Mouse (Mus musculus) intestine, embryonic 14.5 days (tissue): Measurements from ENCODE around the gene Milr1. TPM values are rescaled to one million over a fixed set of nuclear protein-coding genes. Genes with fewer than 3 reads are reported as not detected.

Experiments
- ATAC-seq: fragments of 200-750 bp; cut with Nextera tagmentation; replicated peaks from 2 replicates; pipeline ENCODE4 v1.8.0; 2017; ENCODE audit warnings: low read depth, moderate number of reproducible peaks, moderate TSS enrichment, moderate library complexity; ENCODE audit not compliant: low FRiP score, low TSS enrichment
- DNase-seq: peaks from one replicate; pipeline ENCODE4 v3.0.0-alpha.2; 2018; ENCODE audit warnings: low spot score
- H3K27ac ChIP-seq: fragments of 300-500 bp; sonication (generic); 2 replicates; pipeline ENCODE4 v1.5.1; 2014; ENCODE audit warnings: low read depth, mild to moderate bottlenecking, control low read depth
- H3K27me3 ChIP-seq: fragments of 300-500 bp; sonication (generic); replicated peaks from 2 replicates; pipeline ENCODE4 v1.6.1; 2014; ENCODE audit warnings: low read length, control low read depth; ENCODE audit not compliant: control insufficient read depth, insufficient read depth
- H3K36me3 ChIP-seq: fragments of 300-500 bp; sonication (generic); 2 replicates; pipeline ENCODE4 v1.6.1; 2014; ENCODE audit warnings: low read length, control low read depth; ENCODE audit not compliant: control insufficient read depth, insufficient read depth
- H3K4me1 ChIP-seq: fragments of 300-500 bp; sonication (generic); replicated peaks from 2 replicates; pipeline ENCODE4 v1.6.1; 2014; ENCODE audit warnings: low read length, control low read depth, mixed read lengths; ENCODE audit not compliant: control insufficient read depth, insufficient read depth
- H3K4me2 ChIP-seq: fragments of 300-500 bp; sonication (generic); 2 replicates; pipeline ENCODE4 v1.6.1; 2014; ENCODE audit warnings: low read length
- H3K4me3 ChIP-seq: fragments of 300-500 bp; sonication (generic); 2 replicates; pipeline ENCODE4 v1.5.1; 2014; ENCODE audit warnings: low read depth, low read length, control low read depth, mixed read lengths
- H3K9ac ChIP-seq: fragments of 300-500 bp; sonication (generic); 2 replicates; pipeline ENCODE4 v1.6.1; 2014; ENCODE audit warnings: mild to moderate bottlenecking, low read length
- H3K9me3 ChIP-seq: fragments of 300-500 bp; sonication (generic); 2 replicates; pipeline ENCODE4 v1.6.1; 2016; ENCODE audit warnings: low read length, control low read depth; ENCODE audit not compliant: control insufficient read depth
- WGBS: fragments of 180-500 bp; shearing (Covaris S2); extraction: QIAGEN DNeasy Blood & Tissue Kit; methylation state at CpG from one replicate; pipeline ENCODE4 v1.1.7; 2014; 5-methylcytosine and 5-hydroxymethylcytosine counted together
- microRNA-seq: library from miRNA; unstranded; fragments of <30 nt; microRNA quantifications from one replicate; pipeline ENCODE4, GENCODE M21; 2016
- polyA plus RNA-seq: library from polyadenylated mRNA; unstranded; fragments of >200 nt; fragmentation: Nextera tagmentation; extraction: Ambion mirVana; gene quantifications from 2 replicates; pipeline ENCODE4 v1.2.1, GENCODE M21; 2014

The Milr1 gene
- polyA plus RNA-seq, 1 experiment from 2014 or later, result 1.6 TPM

- no peak overlapping the region for H3K4me2 ChIP-seq
- H3K27ac ChIP-seq, result no peak overlapping the region
- no peak for ATAC-seq
- DNase-seq, result no peak
- H3K27me3 ChIP-seq, result no peaks in the 10 kb centered on the region
- no peak overlapping the region for H3K4me3 ChIP-seq
- peaks cover 11% of the 10 kb centered on the region for H3K4me1 ChIP-seq
- no peaks in the 10 kb centered on the region for H3K9me3 ChIP-seq
- 88% methylated on average over 2 of the region's 2 CpGs for WGBS
- H3K36me3 ChIP-seq, result peaks cover 97% of the 10 kb centered on the region
- no peak overlapping the region for H3K9ac ChIP-seq
These were observed 64.7 kb downstream of the Milr1 start for GRCm38 (mm10) chr11:106815761-106816160.

- H3K4me2 ChIP-seq, result no peak overlapping the region
- no peak for ATAC-seq
- H3K4me3 ChIP-seq, result no peak overlapping the region
- 78% methylated on average over 7 of the region's 7 CpGs for WGBS
- DNase-seq, result no peak
- peaks cover 97% of the 10 kb centered on the region for H3K36me3 ChIP-seq
- H3K27me3 ChIP-seq, result no peaks in the 10 kb centered on the region
- no peak overlapping the region for H3K27ac ChIP-seq
- no peak overlapping the region for H3K9ac ChIP-seq
- no peaks in the 10 kb centered on the region for H3K9me3 ChIP-seq
- H3K4me1 ChIP-seq, result peaks cover 11% of the 10 kb centered on the region
These were observed 65.3 kb downstream of the Milr1 start for GRCm38 (mm10) chr11:106816316-106816715.

GRCm38 (mm10) chr11:106817156-106817555 lies 66.1 kb downstream of the Milr1 start:
- Histone ChIP-seq H3K36me3 (peaks cover 93% of the 10 kb centered on the region), H3K27me3 (no peaks in the 10 kb centered on the region), H3K4me1 (peaks cover 11% of the 10 kb centered on the region), H3K9me3 (no peaks in the 10 kb centered on the region), H3K27ac (no peak overlapping the region), H3K9ac (no peak overlapping the region), H3K4me3 (no peak overlapping the region), H3K4me2 (no peak overlapping the region)
- ATAC-seq, result no peak
- DNase-seq, result no peak
- WGBS, result 91% methylated on average over 3 of the region's 3 CpGs

- peaks cover 93% of the 10 kb centered on the region for H3K36me3 ChIP-seq
- H3K27ac ChIP-seq, result no peak overlapping the region
- ATAC-seq (no peak), DNase-seq (no peak)
- H3K4me1 ChIP-seq, result peaks cover 11% of the 10 kb centered on the region
- H3K9me3 ChIP-seq, result no peaks in the 10 kb centered on the region
- no peak overlapping the region for H3K4me2 ChIP-seq
- no peak overlapping the region for H3K4me3 ChIP-seq
- H3K9ac ChIP-seq, result no peak overlapping the region
- 82% methylated on average over 6 of the region's 6 CpGs for WGBS
- no peaks in the 10 kb centered on the region for H3K27me3 ChIP-seq
These were observed 66.8 kb downstream of the Milr1 start for GRCm38 (mm10) chr11:106817808-106818207.

- DNase-seq, result no peak
- Histone ChIP-seq H3K27me3 (no peaks in the 10 kb centered on the region), H3K4me2 (no peak overlapping the region; the same call in 1 of the 2 replicates), H3K4me3 (no peak overlapping the region), H3K9me3 (no peaks in the 10 kb centered on the region), H3K9ac (no peak overlapping the region), H3K36me3 (peaks cover 93% of the 10 kb centered on the region), H3K27ac (no peak overlapping the region; the same call in 1 of the 2 replicates), H3K4me1 (peaks cover 11% of the 10 kb centered on the region)
- WGBS, result 52% methylated on average over 9 of the region's 9 CpGs
- ATAC-seq, result no peak
These were observed 67.3 kb downstream of the Milr1 start for GRCm38 (mm10) chr11:106818341-106818740.

Small RNA genes lying within 50 kb of the gene (microRNA-seq; reads per million reads assigned to microRNA genes)
- not detected for gene Gm25994
- gene Mir3064, result 5.0 reads per million, percentile 33 among the genes with 10 or more reads in this experiment

Other genes with a start within 250 kb of the Milr1 start
- gene Tex2, start 137.8 kb upstream of the Milr1 start, polyA plus RNA-seq, result 8.9 and 11.6 TPM in 2 replicates
- gene Pecam1, start 598 bp upstream of the Milr1 start, polyA plus RNA-seq, result 44.3 and 49.9 TPM in 2 replicates
- gene Polg2, start 28.3 kb downstream of the Milr1 start, polyA plus RNA-seq, result 11.5 and 13.5 TPM in 2 replicates
- gene Ddx5, start 38.0 kb downstream of the Milr1 start, polyA plus RNA-seq, result 340 and 353 TPM in 2 replicates
- 19.3 and 19.4 TPM in 2 replicates for gene Cep95, start 38.0 kb downstream of the Milr1 start, polyA plus RNA-seq
- gene Smurf2, start 169.5 kb downstream of the Milr1 start, polyA plus RNA-seq, result 17.1 and 19.2 TPM in 2 replicates
- 416 and 452 TPM in 2 replicates for gene Kpna2, start 248.3 kb downstream of the Milr1 start, polyA plus RNA-seq